Mouse (Mus musculus) ZHBTc4 (cell line): ENCODE measurements around the gene Usp49.
A peak's percentile ranks its signal among the peaks of the same experiment; 100 is the strongest.
"Not testable (repeated sequence)": the region's sequence is repeated elsewhere in the genome, so short reads cannot be mapped to it uniquely, and the experiment has no call there.

Source experiments
- DNase-seq: peaks from one replicate; pipeline ENCODE4 v3.0.0-alpha.2; 2011; ENCODE audit warnings: low read depth, low spot score

The Usp49 gene

DNA sequence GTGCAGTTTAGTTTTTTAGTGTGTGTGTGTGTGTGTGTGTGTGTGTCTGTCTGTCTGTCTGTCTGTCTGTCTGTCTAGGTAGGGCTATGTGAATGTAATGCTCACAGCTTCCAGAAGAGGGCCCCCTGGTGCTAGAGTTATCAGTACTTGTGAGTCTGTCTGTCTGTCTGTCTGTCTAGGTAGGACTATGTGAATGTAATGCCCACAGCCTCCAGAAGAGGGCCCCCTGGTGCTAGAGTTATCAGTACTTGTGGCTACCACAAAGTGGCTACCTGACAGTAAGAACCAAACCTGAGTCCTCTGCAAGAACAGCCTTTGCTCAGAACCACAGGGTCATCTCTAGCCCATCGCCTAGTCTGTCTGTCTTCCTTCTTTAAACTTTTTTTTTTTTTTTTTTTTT lies 16.2 kb downstream of the Usp49 start:
- DNase-seq, result peak; percentile 94

- peak; percentile 85 for DNase-seq
Measured at GRCm38 (mm10) chr17:47648966-47649365, 18.5 kb downstream of the Usp49 start.

GRCm38 (mm10) chr17:47651953-47652352 lies 21.5 kb downstream of the Usp49 start:
- DNase-seq, result no peak

GRCm38 (mm10) chr17:47654346-47654745 lies 23.9 kb downstream of the Usp49 start:
- DNase-seq, result not testable (repeated sequence)

- DNase-seq, result peak; percentile 25
Measured at GRCm38 (mm10) chr17:47655697-47656096, 25.2 kb downstream of the Usp49 start.

GRCm38 (mm10) chr17:47657901-47658300 lies 27.4 kb downstream of the Usp49 start:
- DNase-seq, result no peak

DNA sequence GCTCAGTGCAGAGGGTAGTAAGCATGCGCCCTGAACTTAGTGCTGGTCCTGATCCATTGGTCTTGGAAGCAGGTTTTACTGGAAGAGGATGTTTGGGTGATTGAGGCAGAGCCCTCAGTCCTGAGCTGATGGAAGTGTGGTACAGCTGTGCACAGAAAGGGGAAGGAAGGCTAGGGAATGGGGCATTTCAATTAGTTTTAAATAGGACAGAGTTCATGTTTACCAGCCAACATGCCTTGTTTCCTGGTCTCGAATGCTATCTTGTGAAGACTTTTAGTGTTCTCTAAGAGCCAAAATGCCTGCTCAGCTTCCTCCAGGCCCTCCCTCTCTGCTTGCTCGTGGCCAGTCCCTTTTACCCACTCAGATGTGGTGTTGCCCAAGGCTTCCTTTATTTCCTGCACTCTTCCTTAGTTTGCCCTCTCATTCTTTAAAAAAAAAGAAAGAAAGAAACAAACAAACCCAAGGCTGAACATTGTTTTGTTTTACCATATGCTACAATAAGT lies 28.3 kb downstream of the Usp49 start:
- DNase-seq, result no peak

DNA sequence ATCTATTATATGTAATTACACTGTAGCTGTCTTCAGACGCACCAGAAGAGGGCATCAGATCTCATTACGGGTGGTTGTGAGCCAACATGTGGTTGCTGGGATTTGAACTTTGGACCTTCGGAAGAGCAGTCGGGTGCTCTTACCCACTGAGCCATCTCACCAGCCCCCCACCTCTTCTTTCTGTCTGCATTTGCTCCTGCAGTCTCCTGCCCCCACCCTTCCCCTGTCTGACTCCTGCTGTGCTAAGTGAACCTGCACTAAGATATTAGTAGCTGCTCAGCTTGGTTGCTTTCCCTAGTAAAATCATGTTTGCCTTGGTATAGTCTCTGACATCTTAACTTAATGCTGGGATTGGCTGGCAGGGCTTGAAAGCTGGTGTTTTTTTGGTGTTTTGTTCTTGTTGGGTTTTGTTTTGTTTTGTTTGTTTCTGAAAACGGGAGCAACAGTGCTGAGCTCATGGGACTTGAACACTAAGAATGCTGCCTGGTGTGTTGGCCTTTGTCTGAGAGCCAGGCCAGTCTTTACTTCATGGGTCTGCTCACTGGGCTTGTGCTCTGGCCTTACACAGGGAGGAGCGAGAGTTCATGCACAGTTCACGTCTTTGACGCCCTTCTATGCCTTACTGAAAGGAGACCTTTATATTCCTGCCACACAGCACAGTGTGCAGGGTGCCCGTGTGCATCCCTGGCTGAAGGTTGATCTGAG lies 32.7 kb downstream of the Usp49 start:
- DNase-seq, result peak; percentile 42

- no peak for DNase-seq
Measured at GRCm38 (mm10) chr17:47664474-47664873, 34.0 kb downstream of the Usp49 start.

GRCm38 (mm10) chr17:47669166-47669565 lies 38.7 kb downstream of the Usp49 start:
- no peak for DNase-seq

GRCm38 (mm10) chr17:47671988-47672310 lies 41.5 kb downstream of the Usp49 start:
- DNase-seq, result no peak

DNA sequence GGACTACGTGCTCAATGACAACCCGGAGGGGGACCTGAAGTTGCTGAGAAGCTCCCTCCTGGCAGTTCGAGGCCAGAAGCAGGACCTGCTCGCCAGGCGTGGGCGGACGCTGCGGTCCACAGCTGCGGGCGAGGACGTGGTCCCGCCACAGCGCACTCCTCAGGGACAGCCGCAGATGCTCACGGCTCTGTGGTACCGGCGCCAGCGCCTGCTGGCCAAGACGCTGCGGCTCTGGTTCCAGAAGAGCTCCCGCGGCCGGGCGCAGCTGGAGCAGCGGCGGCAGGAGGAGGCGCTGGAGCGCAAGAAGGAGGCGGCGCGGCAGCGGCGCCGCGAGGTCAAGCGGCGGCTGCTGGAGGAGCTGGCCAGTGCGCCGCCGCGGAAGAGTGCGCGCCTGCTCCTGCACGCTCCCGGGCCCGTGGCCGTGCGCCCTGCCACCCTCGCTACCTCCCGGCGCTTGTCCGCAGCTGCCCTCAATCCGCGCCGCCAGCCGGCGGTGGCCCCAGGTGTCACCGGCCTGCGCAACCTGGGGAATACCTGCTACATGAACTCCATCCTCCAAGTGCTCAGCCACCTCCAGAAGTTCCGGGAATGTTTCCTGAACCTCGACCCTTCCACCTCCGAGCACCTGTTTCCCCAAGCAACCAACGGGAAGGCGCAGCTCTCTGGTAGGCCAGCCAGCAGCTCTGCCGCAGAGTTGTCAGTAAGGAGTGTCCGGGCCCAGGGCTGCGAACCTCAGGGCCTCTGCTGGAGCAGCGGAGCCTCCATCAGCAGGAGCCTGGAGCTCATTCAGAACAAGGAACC lies 42.0 kb downstream of the Usp49 start:
- DNase-seq, result peak; percentile 90

GRCm38 (mm10) chr17:47676581-47676980 lies 46.1 kb downstream of the Usp49 start:
- DNase-seq, result peak; percentile 84

- no peak for DNase-seq
Measured at GRCm38 (mm10) chr17:47678238-47678637, 47.7 kb downstream of the Usp49 start.

GRCm38 (mm10) chr17:47678702-47679101 lies 48.2 kb downstream of the Usp49 start:
- DNase-seq, result no peak

DNA sequence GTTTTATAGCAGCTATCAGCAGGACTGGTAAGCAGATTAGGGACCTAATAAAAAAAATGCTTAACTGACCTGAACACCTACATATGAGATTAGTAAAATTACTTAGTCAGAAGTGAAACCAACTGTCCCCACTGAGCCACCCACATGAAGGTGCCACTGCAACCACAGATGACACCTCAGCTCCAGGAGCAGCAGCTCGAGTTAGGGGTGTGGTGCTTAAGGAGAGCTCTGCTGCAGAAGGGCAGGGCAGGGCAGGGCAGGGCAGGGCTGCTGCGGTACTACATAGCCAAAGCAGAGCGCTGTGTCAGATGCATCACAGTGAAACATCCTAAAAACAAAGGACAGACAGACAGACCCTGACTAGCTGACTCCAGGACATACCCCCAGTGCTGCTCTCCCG lies 52.3 kb downstream of the Usp49 start:
- DNase-seq, result no peak

DNA sequence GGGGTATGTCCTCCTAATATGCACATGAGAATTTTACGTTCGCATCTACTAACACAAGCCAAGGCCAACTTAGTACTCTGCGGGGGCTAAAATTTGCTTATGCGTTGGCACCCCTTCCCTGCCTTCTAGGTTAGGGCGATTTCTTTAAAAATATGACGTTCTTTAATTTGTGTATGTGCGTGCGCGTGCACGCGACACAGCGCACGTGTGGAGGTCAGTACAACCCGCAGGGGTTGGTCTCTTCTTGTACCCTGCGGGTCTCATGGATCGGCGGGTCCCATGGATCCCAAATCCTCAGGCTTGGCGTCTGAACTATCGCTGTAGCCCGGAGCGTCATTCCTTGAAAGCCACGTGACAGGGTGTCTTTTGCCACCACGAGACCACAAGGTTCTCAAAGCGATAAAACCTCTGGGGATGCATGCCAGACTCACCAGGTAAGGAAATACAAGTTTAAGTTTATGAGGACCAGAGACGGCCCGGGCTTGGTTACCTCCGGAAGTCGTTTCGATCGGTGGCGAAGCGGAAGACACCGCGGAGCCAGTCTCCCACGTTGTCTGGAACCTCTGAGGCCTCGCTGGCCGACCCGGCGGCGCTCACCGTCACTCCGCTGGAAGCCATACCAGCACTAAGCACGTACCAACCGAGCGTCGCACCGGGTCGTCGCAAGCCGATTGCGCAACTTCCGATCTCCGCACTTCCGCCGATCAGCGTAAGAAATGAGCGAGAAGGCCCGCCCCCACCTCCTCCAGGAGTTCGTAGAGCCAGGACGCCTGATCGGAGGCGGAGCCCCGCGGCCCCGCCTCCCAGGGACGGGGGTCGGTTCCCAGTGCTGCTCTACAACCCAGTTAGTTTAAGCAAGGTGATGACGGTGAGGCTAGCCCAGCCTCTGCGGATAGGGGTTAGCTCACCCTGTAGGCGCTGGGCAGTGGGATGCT lies 57.2 kb downstream of the Usp49 start:
- peak; percentile 99 for DNase-seq

DNA sequence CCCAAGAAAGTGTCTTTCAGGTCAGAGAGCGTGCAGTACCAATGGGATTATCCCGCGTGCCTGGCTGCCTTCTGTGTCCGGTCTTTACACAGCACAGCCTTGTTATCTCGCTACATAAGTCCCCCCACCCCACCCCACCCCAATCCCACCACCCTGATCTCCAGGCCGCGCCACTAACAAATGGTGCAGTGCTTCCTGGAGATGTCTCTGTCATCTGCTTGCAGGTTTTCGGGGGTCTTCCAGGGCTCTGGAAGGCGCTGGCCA lies 57.8 kb downstream of the Usp49 start, which contains the start of gene Tomm6:
TSS of gene Tomm6 (minus strand) at position 43 of the 264 bp plus-strand sequence.
- DNase-seq, result no peak

- DNase-seq, result peak; percentile 61
Measured at GRCm38 (mm10) chr17:47688608-47689575, 58.4 kb downstream of the Usp49 start, which contains the start of gene Frs3. TSS of gene Frs3 (plus strand) at chr17:47689030.

GRCm38 (mm10) chr17:47689894-47690293 lies 59.4 kb downstream of the Usp49 start:
- DNase-seq, result no peak

DNA sequence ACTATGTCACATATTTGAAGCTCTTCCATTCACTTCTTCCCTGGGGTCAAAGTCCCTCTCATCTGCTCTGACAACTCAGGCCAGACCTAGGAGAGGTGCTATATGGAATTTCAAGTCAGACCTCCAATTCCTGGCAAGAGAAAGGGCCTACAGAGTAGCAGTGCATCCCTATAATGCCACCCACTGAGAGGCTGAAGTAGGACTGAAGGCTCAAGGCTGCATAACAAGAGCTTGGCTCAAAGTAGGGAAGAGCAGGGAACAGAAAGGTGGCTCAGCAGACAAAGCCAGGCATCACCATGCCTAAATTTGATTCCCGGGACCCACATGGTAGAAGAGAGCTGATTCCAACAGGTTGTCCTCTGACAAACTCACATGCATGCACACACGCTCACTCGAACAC lies 61.2 kb downstream of the Usp49 start:
- DNase-seq, result peak; percentile 64
